In the genomic region with DNA sequence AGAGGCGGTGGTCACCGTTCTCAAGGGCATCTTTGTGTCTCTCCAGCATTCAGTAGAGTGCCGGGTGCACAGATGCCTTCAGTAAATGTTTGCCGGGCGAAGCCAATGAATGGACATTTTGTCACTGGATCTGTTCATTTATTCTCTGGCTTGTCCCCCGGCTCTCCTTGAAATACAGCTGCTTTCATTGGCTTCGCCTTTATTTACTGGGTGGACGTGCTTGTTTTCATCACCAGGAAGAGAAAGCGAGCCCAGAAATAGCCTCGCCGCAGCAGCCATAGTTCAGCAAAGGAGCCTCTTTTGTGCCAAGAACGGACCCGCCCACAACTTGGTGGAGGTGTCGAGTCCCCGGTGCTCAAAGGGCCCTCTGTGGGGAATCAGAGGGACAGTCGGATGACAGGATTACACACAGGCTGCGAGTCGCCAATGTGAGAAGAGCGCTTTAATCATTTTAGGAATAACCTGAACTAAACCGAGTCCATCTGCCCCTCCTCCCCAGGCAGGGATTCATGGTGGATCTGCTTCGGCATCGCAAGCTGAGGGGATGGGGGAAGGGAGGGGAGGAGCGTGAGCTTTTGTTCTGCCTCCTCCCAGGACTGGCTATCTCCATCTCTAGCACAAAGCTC, we compare ENCODE assay signal across 8 mouse cellular contexts. TPM values are rescaled to one million over a fixed set of nuclear protein-coding genes. Genes with fewer than 3 reads are reported as not detected.
DNase-seq lines count a peak whose midpoint lies in the region; ATAC-seq and TF ChIP-seq lines count a peak whose summit lies in the region.

No protein-coding gene starts in this region.

- no peak; the same call in 1 of the 2 replicates for TF ChIP-seq POLR2A in olfactory bulb, adult 2 months (IDR thresholded peaks at IDR 0.05; ENCODE audit: insufficient read depth, low read depth, low read length)

- WGBS in hindbrain, embryonic 13.5 days = under 1% methylated on average over 23 of the region's 23 CpGs
- WGBS in lung, embryonic 16.5 days = 3% methylated on average over 23 of the region's 23 CpGs
- WGBS in olfactory bulb, adult 2 months = under 1% methylated on average over 23 of the region's 23 CpGs

- peak overlapping the region; percentile 100 for H3K27ac ChIP-seq in hindbrain, embryonic 13.5 days
- H3K27ac ChIP-seq in lung, embryonic 16.5 days (ENCODE audit: low read length) = no peak overlapping the region
- H3K27ac ChIP-seq in olfactory bulb, adult 2 months (ENCODE audit: insufficient read depth, low read depth, low read length) = peak overlapping the region; percentile 86

- H3K36me3 ChIP-seq in hindbrain, embryonic 13.5 days = no peaks in the 10 kb centered on the region
- no peaks in the 10 kb centered on the region for H3K36me3 ChIP-seq in lung, embryonic 16.5 days (ENCODE audit: control insufficient read depth, insufficient read depth, low read length)

- H3K4me3 ChIP-seq in hindbrain, embryonic 13.5 days = peak overlapping the region; percentile 43
- peak overlapping the region; percentile 47 for H3K4me3 ChIP-seq in lung, embryonic 16.5 days (ENCODE audit: low read length)
- peak overlapping the region; percentile 42 for H3K4me3 ChIP-seq in olfactory bulb, adult 2 months (ENCODE audit: insufficient read depth, low read depth, low read length)

- peak; percentile 83 for DNase-seq in Muller cell, postnatal 12 days (ENCODE audit: inconsistent ontology term)
- peak; percentile 75 for DNase-seq in cerebellum, postnatal 25 days
- peak; percentile 73 to 77 for DNase-seq in frontal cortex, postnatal 36 days (ENCODE audit: low spot score in 2 of 2)
- DNase-seq in layer of hippocampus, postnatal 25 days (ENCODE audit: extremely low spot score in 1 of 2, low spot score in 1 of 2) = peak; percentile 49 to 54
- DNase-seq in yolk sac, embryonic 10.5 days (ENCODE audit: low spot score) = peak; percentile 49

- ATAC-seq in hindbrain, embryonic 13.5 days (ENCODE audit: low FRiP score) = peak; percentile 90
- peak; percentile 59 for ATAC-seq in lung, embryonic 16.5 days (ENCODE audit: low read depth)

- H3K9ac ChIP-seq in hindbrain, embryonic 13.5 days = peak overlapping the region; percentile 79
- H3K9ac ChIP-seq in lung, embryonic 16.5 days (ENCODE audit: low read length) = peak overlapping the region; percentile 60

- H3K9me3 ChIP-seq in hindbrain, embryonic 13.5 days = no peaks in the 10 kb centered on the region
- H3K9me3 ChIP-seq in lung, embryonic 16.5 days (ENCODE audit: control insufficient read depth, low read length) = no peaks in the 10 kb centered on the region

- H3K4me1 ChIP-seq in hindbrain, embryonic 13.5 days (replicated peaks) = peaks cover 34% of the 10 kb centered on the region
- H3K4me1 ChIP-seq in lung, embryonic 16.5 days (replicated peaks; ENCODE audit: control insufficient read depth, insufficient read depth, low read length) = peaks cover 18% of the 10 kb centered on the region
- peaks cover 9% of the 10 kb centered on the region for H3K4me1 ChIP-seq in olfactory bulb, adult 2 months (ENCODE audit: control insufficient read depth, insufficient read depth, low read length)

- H3K27me3 ChIP-seq in hindbrain, embryonic 13.5 days = no peaks in the 10 kb centered on the region
- no peaks in the 10 kb centered on the region for H3K27me3 ChIP-seq in lung, embryonic 16.5 days (ENCODE audit: control insufficient read depth, insufficient read depth, low read depth, low read length)

- no peak for TF ChIP-seq CTCF in olfactory bulb, adult 2 months (IDR thresholded peaks at IDR 0.05; ENCODE audit: insufficient read depth, low read depth, low read length)

- H3K4me2 ChIP-seq in hindbrain, embryonic 13.5 days = peak overlapping the region; percentile 58
- peak overlapping the region; percentile 69 for H3K4me2 ChIP-seq in lung, embryonic 16.5 days (ENCODE audit: low read depth, low read length)

RNA-seq across cellular contexts. Expression of a gene that starts 13.9 kb away (rescaled TPM):
- polyA plus RNA-seq in hindbrain, embryonic 13.5 days (2015; fragmentation: Nextera tagmentation; extraction: Ambion mirVana) = 87.0 and 94.4 TPM in 2 replicates
- total RNA-seq in layer of hippocampus, postnatal 25 days (2021) = 10 to 100 TPM; 26.2 to 26.7 TPM
- polyA plus RNA-seq in lung, embryonic 16.5 days (2015; fragmentation: Nextera tagmentation; extraction: Ambion mirVana) = 64.5 and 67.3 TPM in 2 replicates
- not detected in 2 replicates for polyA plus RNA-seq in olfactory bulb, adult 2 months (2012; ENCODE audit: insufficient read depth, insufficient read length, low replicate concordance, missing spikeins)

RNA-seq across cellular contexts. Expression of a gene that starts 18.6 kb away (rescaled TPM):
- 795 and 852 TPM in 2 replicates for polyA plus RNA-seq in hindbrain, embryonic 13.5 days (2015; fragmentation: Nextera tagmentation; extraction: Ambion mirVana)
- 100 to 1,000 TPM; 319 to 347 TPM for total RNA-seq in layer of hippocampus, postnatal 25 days (2021)
- polyA plus RNA-seq in lung, embryonic 16.5 days (2015; fragmentation: Nextera tagmentation; extraction: Ambion mirVana) = 18.9 and 19.4 TPM in 2 replicates
- not detected in 2 replicates for polyA plus RNA-seq in olfactory bulb, adult 2 months (2012; ENCODE audit: insufficient read depth, insufficient read length, low replicate concordance, missing spikeins)

Comparison
In these comparisons a context has a peak if more than half of its experiments do, and no peak if none do; other contexts are left out.
1. RNA of a gene that starts 13.9 kb away (polyA plus RNA-seq): 87.0 to 94.4 TPM in hindbrain, embryonic 13.5 days and 64.5 to 67.3 TPM in lung, embryonic 16.5 days; not detected in olfactory bulb, adult 2 months; every median in the first group is over 10 times any median in the second.
2. Peak in every context shown above with its lines, with median percentiles within 50 percentile points of each other: DNase-seq and H3K4me3 ChIP-seq.